Mouse (Mus musculus) heart, adult 11 months (tissue): ENCODE data around the gene Robo3.

Experiments used
- DNase-seq: peaks from one replicate; pipeline ENCODE4 v3.0.0; 2022

Robo3 gene

DNA sequence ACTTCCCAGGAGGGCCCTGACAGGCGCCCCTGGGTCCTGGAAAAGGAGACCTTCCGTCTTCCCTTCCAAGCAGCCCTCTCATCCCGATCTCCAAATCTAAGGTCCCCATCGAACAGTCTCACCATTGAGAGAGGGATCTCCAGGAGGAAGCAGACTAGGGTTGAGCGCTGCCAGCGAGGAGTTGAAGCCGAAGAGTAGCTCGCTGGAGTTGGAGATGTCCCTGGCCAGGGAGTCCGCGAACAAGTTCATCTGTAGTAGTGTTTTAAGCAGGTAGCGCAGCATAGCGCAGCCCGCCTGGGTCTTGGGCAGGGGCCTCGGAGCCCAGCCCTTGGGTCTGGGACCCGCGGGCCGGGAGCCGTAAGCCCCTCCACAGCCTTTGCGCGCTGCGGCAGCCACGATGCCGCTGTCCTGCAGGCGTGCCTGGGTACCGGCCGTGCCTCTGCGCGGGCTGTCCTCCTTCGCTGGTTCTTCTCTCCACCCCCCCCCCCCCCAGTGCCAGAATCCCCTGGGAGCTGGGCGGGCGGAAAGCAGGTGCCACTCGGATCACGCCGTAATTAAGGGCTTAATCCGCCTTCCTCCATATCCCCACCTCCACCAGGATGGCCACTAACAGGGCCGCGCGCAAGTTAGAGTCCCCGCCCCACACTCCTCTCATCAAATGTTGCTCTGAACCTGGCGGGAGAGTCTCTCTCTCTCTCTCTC, at the start of gene Robo3:
Robo3 (minus strand) TSS at position 527 of the 702 bp plus-strand sequence.
- DNase-seq, result peak; percentile 76

DNA sequence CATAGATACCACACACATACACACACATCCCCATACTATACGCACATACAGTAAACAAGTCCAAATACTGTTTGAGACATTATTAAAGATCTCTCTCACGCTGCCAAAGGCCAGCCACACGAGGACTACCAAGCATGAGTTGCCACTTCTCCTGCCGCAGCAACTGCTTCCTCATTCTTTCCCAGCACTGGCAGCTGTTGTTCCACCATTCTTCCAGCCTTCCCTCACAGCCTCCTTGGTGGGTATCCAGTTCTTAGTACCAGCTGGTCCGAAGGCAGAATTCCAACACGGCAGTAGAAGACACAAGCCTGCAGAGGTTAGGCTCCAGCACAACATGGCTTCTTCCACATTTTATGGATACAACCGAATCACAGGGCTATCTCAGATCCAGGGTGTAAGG, 41.9 kb upstream of the Robo3 start:
- no peak for DNase-seq

DNA sequence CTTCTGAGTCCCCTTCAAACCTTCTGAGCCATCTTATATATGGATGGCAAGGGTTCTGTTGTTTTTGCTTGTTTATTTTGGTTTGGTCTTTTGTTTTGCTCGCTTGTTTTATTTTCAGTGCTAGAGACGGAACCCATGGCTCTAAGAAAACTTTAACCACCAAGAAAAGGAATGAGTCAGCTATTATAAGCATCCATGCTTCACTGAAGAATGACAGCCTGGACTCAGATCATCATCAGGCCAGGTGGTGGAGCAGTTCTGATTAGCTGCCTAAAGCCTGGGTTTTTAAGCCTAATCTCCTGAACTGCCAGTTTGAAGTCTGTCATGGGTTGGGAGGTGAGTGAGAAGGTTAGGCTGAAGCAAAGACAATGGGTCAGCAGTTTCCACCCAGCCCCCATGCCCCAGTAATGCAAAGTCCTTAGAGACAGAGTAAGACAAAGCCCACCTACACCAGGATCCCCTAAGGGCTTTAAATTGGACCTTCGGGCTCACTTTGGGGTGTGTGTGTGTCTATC, 40.6 kb upstream of the Robo3 start:
- peak; percentile 79 for DNase-seq

DNA sequence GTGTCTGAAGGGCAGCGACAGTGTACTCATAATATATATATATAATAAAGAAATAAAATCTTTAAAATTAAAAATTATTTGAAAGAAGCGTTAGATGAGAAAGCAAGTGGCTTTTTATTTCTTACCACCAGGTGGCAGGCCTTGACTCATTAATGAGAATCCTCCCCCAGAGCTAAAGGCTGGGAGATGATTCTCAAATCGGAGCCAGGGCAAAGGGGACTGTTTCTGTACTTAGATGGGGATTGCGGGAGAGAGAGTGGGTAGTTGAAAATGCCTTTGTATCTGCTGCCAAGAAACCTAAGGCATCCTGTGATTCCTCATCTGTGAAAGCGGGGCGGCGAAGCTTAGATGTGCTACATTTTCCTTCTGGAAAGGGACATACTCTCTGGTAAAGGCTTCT, 29.7 kb upstream of the Robo3 start:
- DNase-seq, result peak; percentile 81

DNA sequence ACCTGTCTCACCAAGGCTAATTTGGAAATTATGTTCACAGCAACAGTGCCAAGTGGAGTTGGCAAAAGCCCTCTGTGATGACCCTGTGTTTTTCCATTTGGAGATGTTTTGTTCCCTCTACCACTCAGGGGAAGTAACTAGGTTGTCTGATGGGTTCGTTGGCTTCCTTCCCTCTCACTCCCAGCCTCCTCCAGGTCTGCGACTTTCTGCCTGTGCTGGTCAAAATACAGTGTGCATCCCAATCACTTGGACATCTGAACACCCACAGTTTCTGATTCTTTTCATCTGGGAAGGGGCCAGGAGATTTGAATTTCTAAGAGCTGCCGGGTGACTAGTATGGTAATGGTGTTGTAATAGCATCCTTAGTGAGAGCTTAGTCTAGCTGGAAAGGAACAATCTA, 28.5 kb upstream of the Robo3 start:
- DNase-seq, result peak; percentile 79

DNA sequence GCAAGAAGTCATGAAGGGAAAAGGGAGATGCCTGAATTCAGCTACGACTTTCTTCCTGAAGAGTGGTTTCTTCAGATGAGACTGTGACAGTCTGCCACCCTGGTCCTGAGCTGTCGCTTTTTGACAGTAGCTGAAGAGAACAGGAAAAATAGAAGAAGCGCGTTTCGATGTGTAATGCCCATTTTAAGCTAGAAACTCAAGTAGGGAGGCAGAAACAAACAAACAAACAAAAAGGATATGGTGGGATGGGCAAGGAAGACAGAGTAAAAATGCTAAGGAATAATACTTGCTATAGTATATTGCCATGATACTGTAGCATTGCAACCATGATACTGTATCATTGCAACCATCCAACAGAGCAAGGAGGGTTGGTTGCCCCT, 27.9 kb upstream of the Robo3 start:
- DNase-seq, result no peak

DNA sequence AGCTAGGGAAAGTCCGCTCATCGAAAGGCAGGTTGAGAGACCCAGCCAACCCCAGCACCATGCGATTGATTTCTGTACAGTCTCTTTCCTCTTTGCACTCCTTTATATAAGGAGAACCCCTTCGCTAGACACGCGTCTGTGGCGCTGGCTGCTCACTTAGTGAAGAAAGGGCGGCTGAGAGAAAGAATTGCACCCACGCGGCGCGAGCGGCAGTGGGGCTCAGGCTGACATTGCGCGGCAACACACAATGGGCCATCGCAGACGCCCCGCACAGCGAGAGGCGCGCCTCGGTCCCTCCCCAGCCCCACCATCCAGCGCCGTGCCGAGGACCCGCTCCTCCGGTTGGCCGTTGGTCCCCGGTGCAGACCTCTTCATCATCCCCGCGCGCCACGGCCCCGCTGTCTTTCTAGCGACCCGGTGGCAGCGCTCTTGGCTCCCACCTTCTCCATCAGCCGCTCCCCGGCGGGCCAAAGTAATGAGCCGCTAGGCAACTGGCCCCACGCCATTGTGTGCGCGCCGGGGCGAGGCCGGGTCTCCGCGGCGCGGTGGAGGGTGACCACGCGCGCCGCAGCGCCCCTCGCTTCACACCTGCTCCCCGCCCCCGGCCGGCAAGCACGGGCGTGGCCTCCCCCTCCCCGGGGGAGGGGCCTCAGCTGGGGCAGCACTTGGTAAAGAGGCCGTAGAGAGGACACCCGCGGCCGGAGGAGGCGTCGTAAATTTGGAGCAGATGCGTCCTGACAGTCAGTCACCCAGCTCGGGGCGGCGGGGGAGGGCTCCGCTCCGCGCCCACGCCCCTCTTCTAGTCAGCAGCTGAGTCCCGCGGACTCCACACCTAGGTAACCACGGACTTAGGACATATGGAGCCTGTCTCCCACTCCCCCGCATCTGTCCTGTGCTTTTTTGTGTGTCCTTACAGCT, 27.3 kb upstream of the Robo3 start:
- peak; percentile 88 for DNase-seq

DNA sequence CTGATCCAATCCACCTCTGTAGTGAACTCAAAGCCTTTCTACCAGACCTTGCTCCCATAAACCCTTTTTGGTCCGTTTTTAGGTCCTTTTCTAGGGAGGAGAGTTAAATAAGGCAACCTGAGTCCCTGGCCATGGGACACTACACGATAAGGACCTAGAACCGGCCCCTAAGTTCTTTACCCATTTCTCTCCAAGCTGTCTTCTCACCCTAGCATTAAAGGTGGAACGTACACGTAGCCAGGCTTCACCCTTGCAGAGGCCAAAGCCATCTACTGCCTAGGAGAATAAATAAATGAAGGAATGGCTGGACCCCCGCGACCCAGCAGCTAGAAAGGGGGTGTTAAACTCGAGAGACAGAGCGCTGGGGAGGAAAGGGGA, 26.6 kb upstream of the Robo3 start:
- DNase-seq, result peak; percentile 36

DNA sequence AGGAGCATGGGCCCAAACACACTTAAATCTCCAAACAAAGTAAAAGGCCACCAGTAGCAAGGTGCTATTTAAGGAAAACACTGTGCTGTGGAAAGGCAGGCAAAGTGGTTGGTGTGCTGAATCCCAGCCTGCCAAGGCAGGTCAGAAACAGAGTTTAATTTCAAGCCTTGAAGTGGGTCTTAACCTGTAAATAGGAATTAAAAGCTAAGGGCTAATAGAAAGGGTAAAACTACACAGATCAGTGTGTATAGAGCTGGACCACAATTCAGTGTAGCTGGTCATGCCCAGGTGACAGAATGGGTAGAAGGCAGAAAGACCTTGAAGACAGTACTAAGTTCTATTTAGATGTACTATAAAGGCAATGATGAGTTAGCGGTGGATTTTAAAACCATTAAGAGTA, 24.1 kb upstream of the Robo3 start:
- DNase-seq, result peak; percentile 22

DNA sequence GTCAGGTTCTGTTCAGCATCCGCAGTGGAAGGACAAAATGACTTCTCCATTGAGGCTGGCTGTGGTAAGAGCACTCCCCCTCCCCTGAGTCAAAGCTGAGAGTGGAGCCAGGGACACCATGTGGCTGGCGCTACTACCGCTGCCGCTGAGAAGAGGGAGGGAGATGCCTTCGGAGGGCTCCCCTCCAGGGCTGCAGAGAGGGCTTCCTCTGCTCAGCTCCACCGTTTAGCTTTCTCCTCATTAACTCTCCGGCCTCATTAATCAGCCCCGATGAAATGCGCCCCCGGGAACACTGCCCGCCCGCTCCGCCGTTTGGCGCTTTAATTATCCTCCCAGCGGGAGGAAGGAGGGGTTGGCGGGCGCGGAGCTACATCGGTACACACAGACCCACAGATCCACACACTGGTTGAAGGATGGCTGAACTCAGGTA, 23.4 kb upstream of the Robo3 start:
- DNase-seq, result peak; percentile 81

DNA sequence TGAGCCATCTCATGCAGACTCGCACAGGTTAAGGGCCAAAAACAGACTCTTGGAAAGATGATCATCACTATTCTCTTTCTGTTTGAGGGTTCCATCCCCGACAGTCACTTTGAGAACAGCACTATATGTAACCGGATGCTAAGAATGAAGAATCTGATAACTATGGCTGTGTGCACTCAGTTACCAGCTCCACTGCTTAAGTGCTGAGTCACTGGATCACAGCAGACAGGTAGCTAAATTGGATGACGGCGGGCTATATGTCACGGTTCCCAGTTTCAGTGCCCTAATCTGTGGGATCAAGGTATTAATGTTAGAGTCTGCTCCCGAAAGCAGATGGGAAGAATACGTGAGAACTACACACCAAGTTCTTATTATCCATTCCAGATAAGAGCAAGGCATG, 22.8 kb upstream of the Robo3 start:
- no peak for DNase-seq

DNA sequence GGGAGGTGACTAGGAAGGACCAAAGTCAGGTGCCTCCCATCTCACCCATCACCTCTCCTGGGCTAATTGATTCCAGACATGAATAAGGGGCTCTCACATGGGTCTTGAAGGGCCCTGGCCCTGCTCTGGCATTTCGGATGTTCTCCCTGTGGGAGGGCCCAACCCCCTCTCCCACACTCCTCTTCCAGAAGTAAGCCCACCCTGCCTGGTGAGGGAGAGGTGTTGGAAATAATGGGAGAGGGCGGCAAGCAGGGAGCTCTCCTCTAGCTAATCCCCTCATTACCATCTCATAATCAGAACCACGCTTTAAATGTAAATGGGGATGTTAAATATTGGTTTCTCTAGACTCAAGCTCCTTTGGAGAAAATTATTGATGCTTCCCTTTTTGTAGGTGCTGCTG, 21.9 kb upstream of the Robo3 start:
- peak; percentile 44 for DNase-seq

DNA sequence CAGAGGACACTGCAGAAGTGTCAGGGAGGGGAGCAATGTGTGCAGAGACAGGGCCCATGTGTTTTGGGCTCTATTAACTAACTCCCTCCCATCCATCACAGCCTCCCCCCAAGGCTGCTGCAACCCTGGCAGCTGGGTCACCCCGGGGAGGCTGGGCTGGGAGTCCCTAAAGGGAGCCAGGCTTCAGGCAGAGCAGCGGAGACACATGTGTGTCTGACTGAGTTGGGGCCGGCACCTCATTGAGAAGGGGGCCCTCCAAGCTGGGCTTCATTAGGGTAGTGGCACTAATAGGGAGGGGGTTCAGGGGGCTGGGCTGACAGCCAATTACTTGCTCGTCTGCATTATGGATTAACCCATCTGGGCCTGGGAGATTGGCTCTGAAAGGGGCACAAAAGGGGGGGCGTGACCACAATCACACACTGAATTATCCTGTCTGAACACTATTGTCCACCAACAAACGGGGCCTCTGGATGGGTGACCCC, 21.0 kb upstream of the Robo3 start:
- DNase-seq, result peak; percentile 74

DNA sequence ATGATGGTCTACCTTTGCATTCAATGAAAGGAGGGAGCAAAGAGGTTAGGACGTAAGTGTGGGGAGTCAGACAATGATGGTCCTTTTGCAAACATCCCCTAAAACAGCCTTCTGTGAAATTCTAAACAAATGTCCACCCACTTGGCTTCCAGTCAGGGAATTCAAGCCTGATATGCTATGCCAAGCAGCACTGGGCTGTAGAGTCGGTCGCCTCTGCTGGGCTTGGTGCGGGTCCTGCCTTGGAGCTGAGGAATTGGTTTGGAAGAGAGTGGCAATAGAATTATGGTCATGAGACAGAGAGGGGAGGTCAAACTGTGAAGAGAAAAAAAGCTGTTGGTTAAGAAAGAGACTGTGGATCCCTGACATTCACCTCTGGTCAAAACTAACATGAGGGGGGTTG, 20.3 kb upstream of the Robo3 start:
- peak; percentile 73 for DNase-seq

DNA sequence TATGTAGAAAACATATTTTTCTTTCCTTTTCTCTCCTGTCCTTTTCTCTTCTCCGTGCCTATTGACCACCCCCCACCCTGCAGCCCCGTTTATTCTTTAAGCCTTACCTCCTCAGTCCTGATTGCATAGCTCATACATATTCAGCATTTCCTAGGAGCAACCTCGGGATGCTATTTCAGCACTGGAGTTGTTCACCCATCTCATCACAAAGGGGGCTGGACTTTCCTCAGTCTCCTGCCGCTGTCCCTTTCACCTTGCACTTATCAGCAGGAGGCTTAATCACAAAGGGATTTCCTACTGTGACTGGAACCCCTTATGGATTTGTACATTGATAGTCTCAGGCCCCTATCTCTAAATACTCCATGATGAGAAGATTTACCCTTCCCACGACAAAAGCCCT, 19.4 kb upstream of the Robo3 start:
- peak; percentile 6 for DNase-seq

DNA sequence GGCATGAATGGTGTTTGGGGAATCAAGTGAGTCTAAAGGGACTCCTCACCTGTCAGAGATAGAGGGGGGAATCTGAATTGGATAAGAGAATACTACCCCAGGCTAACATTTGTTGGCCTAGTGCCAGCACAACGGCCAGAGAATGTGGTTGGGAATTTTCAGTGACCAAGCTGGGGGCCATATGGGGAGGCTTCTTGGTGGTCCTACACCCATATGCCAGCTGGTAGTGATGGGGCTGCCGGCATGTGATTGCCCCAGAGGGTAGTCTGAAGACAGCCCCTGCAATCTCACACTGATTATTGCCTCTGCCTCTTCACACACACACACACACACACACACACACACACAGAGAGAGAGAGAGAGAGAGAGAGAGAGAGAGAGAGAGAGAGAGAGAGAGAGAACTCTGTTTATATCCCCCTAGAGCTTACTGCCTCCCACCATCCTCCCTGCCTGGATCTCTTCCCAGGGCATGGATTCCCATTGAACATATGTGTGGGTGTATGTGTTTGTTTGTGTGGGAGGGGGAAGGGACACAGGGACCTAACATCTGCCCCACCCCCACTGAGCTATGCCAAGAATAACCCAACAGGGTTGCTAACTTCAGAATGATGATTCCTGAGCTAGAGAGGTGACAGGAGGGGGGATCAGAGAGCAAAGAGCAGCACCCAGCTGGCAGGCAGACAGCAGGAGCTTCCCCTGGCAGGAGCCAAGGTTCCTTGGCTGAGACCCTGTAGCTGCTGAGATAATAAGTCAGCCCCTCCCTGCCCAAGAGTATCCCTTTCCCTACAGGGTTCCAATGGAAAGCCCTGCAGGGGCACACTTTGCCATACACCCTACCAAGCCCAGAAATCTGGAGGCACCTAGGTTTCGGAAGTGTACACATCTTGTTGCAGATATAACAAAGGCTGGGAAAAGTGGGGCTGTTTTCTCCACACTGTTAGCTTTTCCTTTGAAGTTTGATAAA, 5.0 kb upstream of the Robo3 start:
- peak; percentile 84 for DNase-seq

DNA sequence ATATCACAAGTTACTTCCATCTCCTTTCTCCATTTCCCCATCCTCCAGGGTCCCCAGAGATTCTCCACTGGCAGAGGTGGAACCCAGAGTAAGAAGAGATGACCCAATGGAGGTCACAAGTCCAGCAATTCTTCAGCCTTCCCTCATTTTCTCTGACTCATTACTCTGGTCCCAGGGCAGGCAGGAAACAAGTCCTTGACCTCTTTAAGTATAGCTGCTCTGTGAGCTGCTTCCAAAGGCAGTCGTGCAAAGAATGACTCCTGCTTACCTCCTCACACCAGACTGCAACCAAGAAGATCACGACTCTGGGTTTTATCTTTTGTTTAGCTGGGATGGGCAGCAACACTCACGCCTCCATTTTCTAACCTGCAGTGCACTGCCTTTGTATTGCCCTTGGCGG, 2.6 kb upstream of the Robo3 start:
- DNase-seq, result peak; percentile 51

DNA sequence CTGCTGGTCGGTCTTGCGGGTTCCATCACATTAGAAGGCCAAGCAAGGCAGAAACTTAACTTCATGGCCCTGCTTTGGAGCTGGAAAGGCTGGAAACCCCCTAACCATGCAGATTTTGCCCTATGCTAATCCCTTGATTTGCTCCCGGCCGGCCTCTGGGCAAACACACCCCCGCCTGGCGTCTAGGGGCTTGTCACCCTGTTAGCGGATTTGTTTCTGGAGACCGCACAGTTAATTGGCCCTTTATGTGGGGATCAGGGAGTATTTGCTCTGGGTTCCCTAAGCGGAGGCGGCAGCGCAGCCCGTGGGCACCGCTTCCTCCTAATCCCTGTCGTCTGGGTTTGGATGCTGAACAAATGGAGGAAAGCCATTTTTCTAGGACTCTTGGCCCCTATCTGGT, 1.9 kb upstream of the Robo3 start:
- peak; percentile 53 for DNase-seq

DNA sequence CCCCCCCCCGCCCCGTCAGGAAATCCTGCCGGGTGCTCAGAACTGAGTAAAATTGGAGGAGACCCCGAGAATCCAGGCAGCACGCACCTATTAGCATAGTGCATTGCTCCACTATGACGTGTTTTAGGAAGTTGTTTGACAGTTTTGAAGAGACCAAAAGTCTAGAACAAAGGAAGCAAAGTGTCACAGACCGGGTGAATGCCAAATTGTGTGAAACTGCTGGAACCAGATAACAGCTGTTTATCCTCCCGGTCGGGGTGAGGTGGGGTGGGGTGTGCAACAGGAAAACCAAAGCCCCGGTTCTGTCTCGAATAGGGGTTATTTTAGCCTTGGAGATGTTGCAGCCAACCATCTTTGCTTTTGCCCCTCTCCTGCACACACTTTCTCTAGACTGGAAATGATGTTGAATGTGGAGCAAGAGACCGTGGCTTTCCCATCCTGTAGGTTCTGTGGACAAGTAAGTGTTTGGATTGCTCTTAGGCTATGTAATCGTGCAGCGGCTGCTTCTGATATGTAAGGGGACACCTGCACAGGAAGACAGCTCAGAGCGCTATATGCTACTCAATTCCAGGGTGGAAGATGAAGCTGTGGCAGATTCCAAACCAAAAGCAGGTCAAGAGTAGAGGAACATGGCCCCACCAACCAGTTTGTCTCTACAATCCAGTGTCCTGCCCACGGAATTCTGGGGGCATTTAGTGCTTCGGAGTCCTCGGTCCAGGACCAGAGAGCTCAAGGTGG, 946 bp upstream of the Robo3 start:
- DNase-seq, result peak; percentile 79

DNA sequence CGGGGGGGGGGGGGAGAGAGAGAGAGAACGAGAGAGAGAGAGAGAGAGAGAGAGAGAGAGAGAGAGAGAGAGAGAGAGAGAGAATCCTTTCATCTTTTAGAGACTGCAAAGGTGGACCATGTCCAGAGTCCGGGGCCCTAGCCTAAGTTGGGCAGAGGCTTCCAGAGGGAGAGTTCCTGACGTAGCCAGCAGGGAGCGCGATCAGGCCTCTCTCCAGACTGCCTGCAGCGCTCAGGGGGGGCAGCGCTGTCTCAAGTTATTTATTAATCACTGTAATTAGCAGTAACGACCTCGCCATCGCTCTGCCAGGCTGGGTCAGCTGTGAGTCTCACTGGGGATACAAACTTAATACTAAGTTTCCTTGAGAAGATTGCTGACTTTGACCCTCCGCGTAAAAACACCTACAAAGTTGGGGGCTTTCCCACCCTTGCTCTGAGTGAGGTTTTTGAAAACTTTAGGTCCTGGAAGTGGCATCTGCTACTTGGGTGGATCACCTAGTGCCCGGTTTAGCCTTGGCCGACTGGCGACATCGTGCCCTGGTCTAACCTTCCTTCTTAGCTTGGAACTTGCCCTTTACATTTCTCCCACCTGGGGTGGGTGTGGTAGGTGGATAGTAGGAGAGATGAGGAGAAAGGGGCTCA, 900 bp downstream of the Robo3 start:
- DNase-seq, result peak; percentile 93

DNA sequence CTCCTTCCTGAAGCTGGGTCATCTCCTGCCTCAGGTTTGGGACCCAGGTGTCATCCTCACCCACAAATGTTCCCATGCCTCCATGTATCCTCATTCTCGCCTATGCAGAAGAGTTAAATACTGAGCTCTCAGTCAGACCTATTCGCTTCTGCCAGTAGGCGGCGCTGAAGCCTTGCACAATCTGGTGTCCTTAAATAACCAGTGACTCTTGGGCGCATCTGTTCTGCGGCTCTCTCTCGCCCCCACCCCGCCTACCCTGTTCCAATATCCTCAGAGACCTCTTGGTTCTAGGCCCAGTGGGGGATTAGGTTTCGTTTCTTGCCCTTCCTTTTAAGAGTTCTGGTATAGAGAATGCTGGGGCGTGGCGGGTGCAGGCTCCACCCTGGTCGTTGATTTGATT, 2.5 kb downstream of the Robo3 start:
- DNase-seq, result peak; percentile 96
